Mouse (Mus musculus): Measurements from ENCODE around the gene Alg10b. TPM values are rescaled to one million over a fixed set of nuclear protein-coding genes. Genes with fewer than 3 reads are reported as not detected.
"Not testable (repeated sequence)": the region's sequence is repeated elsewhere in the genome, so short reads cannot be mapped to it uniquely, and the experiment has no call there.

The Alg10b gene
- 48.4 and 48.8 TPM in 2 replicates for polyA plus RNA-seq (2014; fragmentation: Nextera tagmentation; extraction: Ambion mirVana)

GRCm38 (mm10) chr15:90223969-90224750, at the start of gene Alg10b:
Gene Alg10b, plus strand, starts transcription at chr15:90224311.
- Histone ChIP-seq H3K27me3 (ENCODE audit: control insufficient read depth, insufficient read depth, low read length) (no peaks in the 10 kb centered on the region), H3K27ac (ENCODE audit: low read depth, low read length) (peak within 1 kb of the TSS; percentile 64), H3K9me3 (ENCODE audit: control insufficient read depth, low read length) (no peaks in the 10 kb centered on the region), H3K4me3 (ENCODE audit: low read depth, low read length) (peak within 1 kb of the TSS; percentile 80), H3K4me1 (replicated peaks; ENCODE audit: control insufficient read depth, insufficient read depth, low read length) (no peaks in the 10 kb centered on the region), H3K36me3 (ENCODE audit: control insufficient read depth, insufficient read depth, low read length) (peaks cover 3% of the 10 kb centered on the region; the same call in 1 of the 2 replicates), H3K9ac (ENCODE audit: low read length) (peak within 1 kb of the TSS; percentile 93), H3K4me2 (ENCODE audit: low read depth, low read length, severe bottlenecking) (peak within 1 kb of the TSS; percentile 79)
- DNase-seq (ENCODE audit: low spot score) (peak; percentile 97), ATAC-seq (replicated peaks; ENCODE audit: low FRiP score) (peak; percentile 100)
- WGBS = under 1% methylated on average over 55 of the region's 59 CpGs

GRCm38 (mm10) chr15:90183108-90183507, 41.0 kb upstream of the Alg10b start:
- ATAC-seq (replicated peaks; ENCODE audit: low FRiP score) = not testable (repeated sequence)
- WGBS = 65% methylated on average over 8 of the region's 8 CpGs

GRCm38 (mm10) chr15:90183511-90183910, 40.6 kb upstream of the Alg10b start:
- ATAC-seq (replicated peaks; ENCODE audit: low FRiP score) = no peak
- Histone ChIP-seq H3K4me1 (replicated peaks; ENCODE audit: control insufficient read depth, insufficient read depth, low read length) (no peaks in the 10 kb centered on the region), H3K27me3 (ENCODE audit: control insufficient read depth, insufficient read depth, low read length) (no peaks in the 10 kb centered on the region), H3K4me2 (ENCODE audit: low read depth, low read length, severe bottlenecking) (no peak overlapping the region), H3K27ac (ENCODE audit: low read depth, low read length) (no peak overlapping the region), H3K9me3 (ENCODE audit: control insufficient read depth, low read length) (no peaks in the 10 kb centered on the region), H3K36me3 (ENCODE audit: control insufficient read depth, insufficient read depth, low read length) (no peaks in the 10 kb centered on the region), H3K4me3 (ENCODE audit: low read depth, low read length) (no peak overlapping the region), H3K9ac (ENCODE audit: low read length) (no peak overlapping the region)
- whole genome bisulfite sequencing = 86% methylated on average over 6 of the region's 6 CpGs
- DNase-seq (ENCODE audit: low spot score) = no peak

More at GRCm38 (mm10) chr15:90183108-90183507, 41.0 kb upstream of the Alg10b start:
- not testable (repeated sequence) for H3K27ac ChIP-seq (ENCODE audit: low read depth, low read length); H3K9me3 ChIP-seq (ENCODE audit: control insufficient read depth, low read length); H3K4me2 ChIP-seq (ENCODE audit: low read depth, low read length, severe bottlenecking); H3K9ac ChIP-seq (ENCODE audit: low read length); H3K36me3 ChIP-seq (ENCODE audit: control insufficient read depth, insufficient read depth, low read length); H3K4me3 ChIP-seq (ENCODE audit: low read depth, low read length); DNase-seq (ENCODE audit: low spot score); H3K4me1 ChIP-seq (replicated peaks; ENCODE audit: control insufficient read depth, insufficient read depth, low read length); H3K27me3 ChIP-seq (ENCODE audit: control insufficient read depth, insufficient read depth, low read length)

GRCm38 (mm10) chr15:90184743-90185142, 39.4 kb upstream of the Alg10b start:
- DNase-seq (ENCODE audit: low spot score) = no peak
- WGBS = 93% methylated on average over 3 of the region's 3 CpGs

GRCm38 (mm10) chr15:90189477-90189876, 34.6 kb upstream of the Alg10b start:
- Histone ChIP-seq H3K9ac (ENCODE audit: low read length) (no peak overlapping the region), H3K36me3 (ENCODE audit: control insufficient read depth, insufficient read depth, low read length) (no peaks in the 10 kb centered on the region), H3K4me3 (ENCODE audit: low read depth, low read length) (no peak overlapping the region), H3K4me2 (ENCODE audit: low read depth, low read length, severe bottlenecking) (no peak overlapping the region), H3K9me3 (ENCODE audit: control insufficient read depth, low read length) (no peaks in the 10 kb centered on the region), H3K27me3 (ENCODE audit: control insufficient read depth, insufficient read depth, low read length) (no peaks in the 10 kb centered on the region), H3K4me1 (replicated peaks; ENCODE audit: control insufficient read depth, insufficient read depth, low read length) (no peaks in the 10 kb centered on the region), H3K27ac (ENCODE audit: low read depth, low read length) (no peak overlapping the region)
- ATAC-seq (replicated peaks; ENCODE audit: low FRiP score) (no peak), DNase-seq (ENCODE audit: low spot score) (no peak)
- WGBS = 88% methylated on average over 9 of the region's 9 CpGs

More at GRCm38 (mm10) chr15:90184743-90185142, 39.4 kb upstream of the Alg10b start:
- Histone ChIP-seq H3K4me1 (replicated peaks; ENCODE audit: control insufficient read depth, insufficient read depth, low read length) (no peaks in the 10 kb centered on the region), H3K9ac (ENCODE audit: low read length) (no peak overlapping the region), H3K36me3 (ENCODE audit: control insufficient read depth, insufficient read depth, low read length) (no peaks in the 10 kb centered on the region), H3K4me3 (ENCODE audit: low read depth, low read length) (no peak overlapping the region), H3K4me2 (ENCODE audit: low read depth, low read length, severe bottlenecking) (no peak overlapping the region), H3K27me3 (ENCODE audit: control insufficient read depth, insufficient read depth, low read length) (no peaks in the 10 kb centered on the region), H3K9me3 (ENCODE audit: control insufficient read depth, low read length) (no peaks in the 10 kb centered on the region), H3K27ac (ENCODE audit: low read depth, low read length) (no peak overlapping the region)
- no peak for ATAC-seq (replicated peaks; ENCODE audit: low FRiP score)

- Histone ChIP-seq H3K27ac (ENCODE audit: low read depth, low read length) (no peak overlapping the region), H3K4me2 (ENCODE audit: low read depth, low read length, severe bottlenecking) (no peak overlapping the region), H3K27me3 (ENCODE audit: control insufficient read depth, insufficient read depth, low read length) (no peaks in the 10 kb centered on the region), H3K9me3 (ENCODE audit: control insufficient read depth, low read length) (no peaks in the 10 kb centered on the region), H3K4me3 (ENCODE audit: low read depth, low read length) (no peak overlapping the region), H3K9ac (ENCODE audit: low read length) (no peak overlapping the region), H3K4me1 (replicated peaks; ENCODE audit: control insufficient read depth, insufficient read depth, low read length) (no peaks in the 10 kb centered on the region), H3K36me3 (ENCODE audit: control insufficient read depth, insufficient read depth, low read length) (no peaks in the 10 kb centered on the region)
- WGBS = 69% methylated on average over 8 of the region's 8 CpGs
- DNase-seq (ENCODE audit: low spot score) = no peak
- no peak for ATAC-seq (replicated peaks; ENCODE audit: low FRiP score)
These were observed 10.2 kb upstream of the Alg10b start for GRCm38 (mm10) chr15:90213946-90214345.

GRCm38 (mm10) chr15:90214913-90215312, 9.2 kb upstream of the Alg10b start:
- Histone ChIP-seq H3K9me3 (ENCODE audit: control insufficient read depth, low read length) (no peaks in the 10 kb centered on the region), H3K27me3 (ENCODE audit: control insufficient read depth, insufficient read depth, low read length) (no peaks in the 10 kb centered on the region), H3K4me2 (ENCODE audit: low read depth, low read length, severe bottlenecking) (no peak overlapping the region), H3K27ac (ENCODE audit: low read depth, low read length) (no peak overlapping the region), H3K9ac (ENCODE audit: low read length) (no peak overlapping the region), H3K4me1 (replicated peaks; ENCODE audit: control insufficient read depth, insufficient read depth, low read length) (no peaks in the 10 kb centered on the region), H3K4me3 (ENCODE audit: low read depth, low read length) (no peak overlapping the region), H3K36me3 (ENCODE audit: control insufficient read depth, insufficient read depth, low read length) (no peaks in the 10 kb centered on the region)
- ATAC-seq (replicated peaks; ENCODE audit: low FRiP score) = peak; percentile 76; the same call in 1 of the 2 replicates
- 16% methylated on average over 6 of the region's 6 CpGs for WGBS
- DNase-seq (ENCODE audit: low spot score) = peak; percentile 75

GRCm38 (mm10) chr15:90225058-90225575, 1.0 kb downstream of the Alg10b start:
- Histone ChIP-seq H3K9me3 (ENCODE audit: control insufficient read depth, low read length) (no peaks in the 10 kb centered on the region), H3K4me2 (ENCODE audit: low read depth, low read length, severe bottlenecking) (peak overlapping the region; percentile 79), H3K4me3 (ENCODE audit: low read depth, low read length) (peak overlapping the region; percentile 80), H3K27me3 (ENCODE audit: control insufficient read depth, insufficient read depth, low read length) (no peaks in the 10 kb centered on the region), H3K4me1 (replicated peaks; ENCODE audit: control insufficient read depth, insufficient read depth, low read length) (no peaks in the 10 kb centered on the region), H3K27ac (ENCODE audit: low read depth, low read length) (no peak overlapping the region), H3K9ac (ENCODE audit: low read length) (peak overlapping the region; percentile 93), H3K36me3 (ENCODE audit: control insufficient read depth, insufficient read depth, low read length) (peaks cover 3% of the 10 kb centered on the region; the same call in 1 of the 2 replicates)
- 60% methylated on average over 4 of the region's 4 CpGs for WGBS
- ATAC-seq (replicated peaks; ENCODE audit: low FRiP score) (no peak), DNase-seq (ENCODE audit: low spot score) (peak; percentile 62)

Data from forebrain, embryonic 11.5 days (tissue).